Mouse (Mus musculus) testis, postnatal 14 days (tissue): Measurements from ENCODE around the gene Epn2.

ENCODE experiments used
- DNase-seq: peaks from one replicate; pipeline ENCODE4 v3.0.0; 2021; ENCODE audit warnings: low spot score

Gene Epn2

DNA sequence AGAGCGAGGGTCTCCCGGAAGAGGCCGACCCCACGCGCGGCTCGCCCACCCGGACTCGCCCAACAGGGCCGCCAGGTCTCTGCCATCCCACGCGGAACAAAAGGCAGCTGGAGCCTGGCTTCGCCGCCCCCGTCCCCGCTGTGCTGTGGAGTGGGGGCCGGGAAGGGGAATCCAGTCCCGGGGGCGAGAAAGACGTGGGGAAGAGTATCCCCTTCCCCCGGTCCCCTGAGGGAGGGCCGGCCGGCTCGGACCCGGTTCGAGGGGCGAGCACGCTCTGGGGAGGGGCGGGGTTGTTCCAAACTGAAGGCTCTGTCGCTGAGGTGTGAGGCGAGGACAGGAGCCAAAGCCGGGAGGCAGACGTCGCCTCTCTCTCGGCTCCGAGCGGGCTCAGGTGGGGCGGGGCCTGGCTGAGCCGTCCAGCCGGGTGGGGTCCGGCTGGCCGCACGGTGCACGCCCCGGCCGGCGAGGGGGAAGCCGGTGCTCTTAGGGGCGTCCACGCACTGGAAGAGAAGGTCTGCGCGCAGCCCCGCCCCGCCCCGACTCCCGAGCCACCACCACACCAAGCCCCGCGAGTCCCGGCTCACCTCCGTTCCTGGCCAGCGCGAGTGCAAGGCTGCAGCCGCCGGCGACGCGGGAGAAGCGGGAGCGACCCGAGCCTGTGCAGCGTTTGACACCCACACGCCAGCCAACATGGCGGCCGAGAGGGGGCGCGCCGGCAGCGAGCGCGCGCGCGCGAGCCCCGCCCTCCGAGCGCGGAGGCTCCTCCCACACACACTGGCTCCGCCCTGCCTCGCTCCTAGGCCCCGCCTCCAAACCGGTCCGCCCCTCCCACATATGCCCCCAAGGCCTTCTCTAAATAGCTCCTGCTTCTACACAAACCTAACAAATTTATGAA is at the start of gene Epn2:
TSS of gene Epn2 (minus strand) at position 705 of the 895 bp plus-strand sequence.
- DNase-seq = peak; percentile 84

DNA sequence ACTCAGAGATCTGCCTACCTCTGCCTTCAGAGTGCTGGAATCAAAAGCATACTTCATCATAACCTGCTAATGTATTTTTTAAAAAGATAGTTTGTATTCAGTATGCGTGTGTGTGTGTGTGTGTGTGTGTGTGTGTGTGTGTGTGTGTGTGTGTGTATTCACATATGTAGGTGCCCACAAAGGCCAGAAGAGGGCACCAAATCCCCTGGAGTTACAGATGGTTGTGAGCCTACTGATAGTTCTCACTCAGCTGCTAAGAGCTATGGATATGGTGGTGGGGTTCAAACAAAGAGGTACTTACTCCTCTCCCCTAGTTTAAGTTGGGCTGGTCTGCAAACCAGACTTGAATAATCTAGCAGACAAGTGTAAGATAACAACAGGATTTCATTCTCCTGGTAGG is 47.0 kb upstream of the Epn2 start:
- no peak for DNase-seq

DNA sequence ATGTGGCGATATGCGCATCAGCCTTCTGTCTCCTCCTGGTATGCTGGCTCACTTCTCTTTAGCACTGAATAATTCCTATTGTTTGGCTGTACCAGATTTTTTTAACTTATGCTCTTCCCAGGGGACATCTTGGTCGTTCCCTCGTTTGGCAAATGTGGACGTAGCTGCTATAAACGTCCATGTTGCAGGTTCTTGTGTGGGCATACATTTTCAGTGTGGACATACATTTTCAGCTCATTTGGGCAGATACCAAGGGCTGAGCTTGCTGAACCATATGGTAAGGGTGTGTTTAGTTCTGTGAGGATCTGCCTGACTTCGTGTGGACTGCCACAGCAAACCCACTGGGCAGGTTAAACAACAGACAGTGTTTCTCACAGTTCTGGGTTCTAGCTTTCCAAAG is 45.6 kb upstream of the Epn2 start:
- DNase-seq = no peak

DNA sequence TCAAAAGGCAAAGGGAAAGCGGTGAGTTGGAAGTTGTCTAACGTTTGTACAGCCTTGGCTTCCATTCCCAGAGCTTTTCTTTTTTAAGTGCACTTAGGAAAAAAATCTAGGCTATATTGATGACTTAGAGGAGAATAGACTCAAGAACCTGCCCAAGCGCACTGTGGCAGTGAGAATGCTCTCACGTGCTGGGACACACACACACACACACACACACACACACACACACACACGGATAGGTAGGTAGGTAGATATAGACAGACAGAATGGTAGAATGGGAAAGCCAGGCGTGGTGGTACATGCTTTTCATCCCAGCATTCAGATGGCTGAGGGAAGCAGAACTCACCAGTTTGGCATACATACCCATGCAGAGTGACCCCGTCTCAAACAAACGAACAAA is 41.3 kb upstream of the Epn2 start:
- no peak for DNase-seq

DNA sequence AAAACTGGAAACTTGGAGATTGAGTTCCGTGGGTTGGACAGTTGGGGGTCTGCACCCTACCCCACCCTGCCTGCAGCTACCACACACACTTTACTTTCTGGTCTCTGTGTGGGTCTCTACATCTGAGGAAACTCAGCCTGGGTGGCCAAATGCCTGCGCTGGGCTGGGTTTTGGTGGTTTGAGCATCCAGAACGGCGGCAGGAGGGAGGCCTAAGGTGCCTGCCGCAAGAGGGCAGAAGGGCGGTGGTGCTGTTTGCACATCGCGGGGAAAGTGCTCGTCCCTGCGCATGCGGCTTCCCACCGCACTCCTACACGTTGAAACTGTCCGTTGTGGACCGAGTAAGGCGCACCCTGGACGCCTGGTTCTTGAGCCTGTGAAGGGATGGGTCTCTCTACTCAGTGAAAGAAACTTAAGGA is 40.8 kb upstream of the Epn2 start:
- peak; percentile 81 for DNase-seq

DNA sequence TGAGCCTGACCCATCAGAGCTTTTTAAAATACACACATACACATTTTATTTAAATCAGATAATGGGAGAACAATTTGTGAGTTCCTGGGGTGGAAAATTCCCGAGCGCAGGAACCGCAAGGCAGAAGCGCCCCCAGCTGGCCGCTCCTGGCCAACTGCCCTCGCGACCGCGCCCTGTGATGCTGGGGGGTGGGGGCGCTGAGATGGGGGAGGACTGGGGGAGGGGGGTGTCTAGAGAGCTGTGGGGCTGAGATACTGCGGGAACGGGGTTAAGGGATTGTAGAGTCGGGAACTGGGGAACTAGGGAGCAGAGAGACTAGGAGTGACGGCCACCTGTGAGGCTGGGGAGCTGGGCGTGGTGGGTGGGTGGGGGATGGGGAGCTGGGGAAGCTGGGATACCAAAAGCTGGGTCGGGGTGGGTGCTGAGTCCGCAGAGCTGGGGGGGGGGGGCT is 40.3 kb upstream of the Epn2 start:
- peak; percentile 56 for DNase-seq

DNA sequence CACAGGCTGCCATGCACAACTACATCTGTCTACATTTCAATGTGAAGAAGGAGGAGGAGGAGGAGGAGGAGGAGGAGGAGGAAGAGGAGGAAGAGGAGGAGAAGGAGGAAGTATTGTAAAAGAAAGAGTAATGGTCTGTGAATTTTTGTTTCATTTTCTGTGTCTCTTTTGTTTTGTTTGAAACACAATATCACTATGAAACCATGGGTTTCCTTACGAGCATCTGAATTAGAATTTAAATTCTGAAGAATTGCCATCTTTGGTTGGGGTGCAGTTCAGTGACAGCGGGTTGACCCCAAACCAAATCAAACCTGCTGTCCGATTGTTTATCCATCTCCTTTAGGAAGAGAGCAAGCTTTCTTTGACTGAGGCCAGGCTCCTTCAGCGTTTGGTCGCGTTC is 39.9 kb upstream of the Epn2 start:
- no peak for DNase-seq

DNA sequence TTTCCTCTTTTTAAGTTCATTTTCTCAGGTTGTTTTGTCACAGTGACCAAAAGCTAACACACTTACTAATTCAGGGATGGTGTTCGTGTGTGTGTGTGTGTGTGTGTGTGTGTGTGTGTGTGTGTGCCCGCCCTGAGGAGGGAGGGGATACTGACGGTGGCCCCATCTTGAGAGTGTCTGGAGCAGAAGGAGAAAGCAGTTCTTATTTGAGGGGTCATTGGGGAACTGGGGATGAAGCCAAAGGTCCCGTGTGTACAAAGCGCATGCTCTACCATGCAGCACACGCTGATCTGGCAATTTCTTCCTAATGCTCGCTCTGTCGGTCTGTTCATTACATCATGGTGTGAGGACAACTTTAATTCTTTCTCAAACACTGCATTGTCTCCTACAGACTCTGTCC is 39.1 kb upstream of the Epn2 start:
- no peak for DNase-seq

DNA sequence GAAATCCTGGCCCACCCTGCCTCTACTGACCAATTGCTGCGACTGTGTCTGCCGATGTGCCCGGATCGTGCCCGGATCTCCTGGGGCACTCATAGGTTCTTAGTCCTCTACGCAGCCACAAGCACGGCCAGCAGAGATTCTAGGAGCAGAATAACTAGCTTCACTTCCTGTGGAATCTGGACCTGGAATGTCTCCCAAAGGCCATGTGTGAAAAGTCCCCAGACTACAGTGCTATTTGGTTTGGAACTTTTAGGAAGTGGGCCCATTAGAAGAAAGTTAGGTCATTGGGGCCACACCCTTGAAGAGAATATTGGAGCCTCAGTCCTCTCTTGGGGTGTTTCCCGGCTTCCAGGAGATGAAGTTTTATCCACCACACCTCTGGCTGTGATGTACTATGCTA is 38.6 kb upstream of the Epn2 start:
- no peak for DNase-seq

DNA sequence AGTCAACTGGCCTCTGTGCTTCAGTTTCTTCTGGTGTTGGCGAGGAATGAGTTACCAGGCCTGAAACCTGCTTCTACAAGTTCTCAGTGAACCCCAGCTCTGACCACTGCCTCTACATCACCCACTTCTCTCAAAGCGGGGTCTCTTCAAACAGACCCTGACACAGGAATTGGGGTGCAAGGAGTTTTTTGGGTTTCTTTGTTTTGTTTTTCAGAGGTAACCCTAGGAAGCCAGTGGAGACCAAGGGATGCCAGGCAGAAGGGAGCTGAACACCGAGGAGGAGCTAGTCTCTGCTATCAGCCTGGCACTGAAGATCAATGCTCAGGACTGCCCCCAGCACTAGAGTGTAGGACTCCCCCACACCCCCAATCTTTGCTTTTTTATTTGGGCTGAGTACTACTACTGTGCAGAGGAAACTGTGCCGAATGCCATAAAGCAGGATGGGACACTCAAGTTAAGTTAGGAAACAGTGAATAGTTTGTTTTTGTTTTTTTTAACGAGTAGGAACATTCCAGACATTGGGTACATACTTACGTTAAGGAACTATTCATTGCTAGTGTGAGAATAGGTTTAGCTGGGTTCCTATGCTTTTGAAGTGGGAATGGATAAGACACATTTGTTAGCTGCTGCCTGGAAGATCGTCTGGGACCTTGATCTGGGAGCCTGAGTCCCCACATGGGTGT is 37.9 kb upstream of the Epn2 start:
- DNase-seq = no peak

DNA sequence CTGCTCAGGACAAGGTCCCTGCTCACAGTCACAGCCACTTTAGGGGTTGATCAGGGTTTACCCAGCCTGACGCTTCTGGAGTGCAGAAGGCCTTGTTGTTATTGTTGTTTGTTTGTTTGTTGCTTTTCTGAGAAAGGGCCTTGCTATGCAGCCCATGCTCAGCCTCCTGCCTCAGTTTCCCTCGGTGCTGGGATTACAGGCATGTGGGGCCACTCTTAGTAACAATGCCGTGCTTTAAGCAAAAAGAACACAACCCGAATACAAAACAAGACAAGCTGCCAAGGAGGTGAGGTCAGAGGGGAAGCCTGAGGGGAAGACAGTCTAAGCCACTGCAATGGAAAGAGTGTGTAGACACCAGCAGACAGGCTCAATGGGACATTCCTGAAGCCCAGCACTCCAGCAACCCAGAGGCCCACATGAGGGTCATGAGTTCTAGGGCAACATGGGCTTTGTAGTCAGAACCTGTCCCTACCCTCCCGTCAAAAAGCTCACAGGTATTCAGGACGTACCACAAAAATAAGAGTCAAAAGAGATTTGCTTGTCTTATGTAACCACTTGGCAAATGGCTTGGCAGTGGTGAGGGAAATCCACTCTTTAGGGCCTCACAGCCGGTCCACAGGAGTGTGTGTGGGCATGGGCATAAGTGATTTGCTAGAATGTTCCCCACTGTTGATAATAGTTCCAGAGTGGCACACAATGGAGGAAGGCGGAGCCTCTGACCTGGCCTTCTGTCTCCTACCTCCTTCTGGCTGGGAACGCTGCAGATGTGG is 37.2 kb upstream of the Epn2 start:
- no peak for DNase-seq

DNA sequence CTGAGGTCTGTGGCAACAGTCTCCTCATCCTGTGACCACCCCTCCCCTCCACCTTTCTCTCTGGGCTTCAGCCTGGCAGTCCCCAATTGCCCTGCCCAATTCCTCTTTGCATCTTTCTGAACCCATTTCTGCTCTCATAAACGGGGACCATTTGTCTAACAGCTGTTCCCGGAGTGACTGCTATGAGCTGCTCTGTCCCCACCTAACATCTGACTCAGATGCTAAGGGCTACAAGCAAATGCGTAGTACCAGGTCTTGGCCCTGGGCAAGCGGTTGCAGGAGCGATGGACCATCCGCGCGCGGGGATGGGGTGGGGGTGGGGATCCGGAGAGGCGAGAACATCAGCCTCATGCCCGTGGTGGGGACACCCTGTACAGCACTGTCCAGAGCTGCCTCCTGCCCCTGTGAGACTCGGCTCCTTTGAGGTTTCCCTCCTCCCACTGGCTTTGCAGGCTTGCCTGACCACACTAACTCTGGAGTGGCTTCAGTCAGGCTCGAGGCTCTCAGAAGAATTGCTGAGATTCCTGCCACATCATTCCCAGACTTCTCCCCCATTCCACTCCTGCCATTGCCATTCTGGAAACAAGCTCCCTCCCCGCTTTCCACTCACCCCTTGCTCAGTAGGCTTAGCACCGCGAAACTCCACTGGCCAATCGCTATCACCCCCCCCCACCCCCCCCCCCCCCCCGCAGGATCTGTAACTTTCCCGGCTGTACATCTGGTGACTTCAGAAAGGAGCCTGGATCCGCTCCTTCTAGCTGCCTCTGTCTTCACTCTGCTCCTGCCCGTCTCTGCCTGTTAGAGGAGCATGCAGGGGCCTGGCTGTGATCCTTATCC is 36.4 kb upstream of the Epn2 start:
- DNase-seq = peak; percentile 35

DNA sequence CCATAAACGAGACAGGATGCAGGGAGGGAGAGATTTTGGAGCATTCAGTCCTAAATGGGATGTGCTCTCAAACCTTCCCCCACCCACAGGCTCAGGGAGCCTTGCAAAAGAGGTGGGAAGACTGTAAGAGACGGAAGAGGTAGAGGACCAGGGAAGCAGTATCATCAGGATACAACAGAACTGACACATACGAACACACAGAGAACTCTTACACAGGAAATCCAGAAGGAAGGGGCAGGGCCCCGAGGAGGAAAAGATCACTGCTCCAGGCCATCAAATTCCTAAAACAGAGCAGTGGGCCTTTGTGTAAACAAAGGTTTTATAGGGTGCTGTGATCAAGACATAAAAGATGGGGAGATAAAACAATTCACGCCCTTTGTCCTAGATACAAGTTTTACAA is 34.9 kb upstream of the Epn2 start:
- DNase-seq = no peak

DNA sequence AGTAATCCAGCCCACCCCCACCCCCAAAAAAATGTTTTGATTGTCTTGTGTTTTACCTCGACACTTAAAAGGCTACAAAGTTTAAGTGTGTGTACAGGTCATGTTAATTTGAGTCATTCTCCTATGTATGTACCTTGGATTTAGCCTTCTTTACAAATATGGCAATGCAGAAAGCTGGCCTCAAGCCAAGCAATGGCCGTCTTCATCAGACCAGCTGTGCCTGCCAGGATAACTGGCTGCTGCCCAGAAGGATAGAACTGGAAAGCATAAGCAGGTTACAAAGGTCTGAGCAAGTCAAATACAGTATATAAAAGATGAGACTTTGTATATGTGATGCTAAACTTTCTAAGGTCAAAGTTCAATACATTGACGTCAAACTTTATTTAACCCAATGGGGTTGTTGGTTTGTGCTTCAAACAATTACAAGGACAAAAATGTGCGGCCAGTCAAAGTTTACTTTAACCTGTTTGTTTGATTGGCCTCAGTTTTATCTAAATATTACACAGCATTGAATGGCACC is 32.7 kb upstream of the Epn2 start:
- DNase-seq = no peak

DNA sequence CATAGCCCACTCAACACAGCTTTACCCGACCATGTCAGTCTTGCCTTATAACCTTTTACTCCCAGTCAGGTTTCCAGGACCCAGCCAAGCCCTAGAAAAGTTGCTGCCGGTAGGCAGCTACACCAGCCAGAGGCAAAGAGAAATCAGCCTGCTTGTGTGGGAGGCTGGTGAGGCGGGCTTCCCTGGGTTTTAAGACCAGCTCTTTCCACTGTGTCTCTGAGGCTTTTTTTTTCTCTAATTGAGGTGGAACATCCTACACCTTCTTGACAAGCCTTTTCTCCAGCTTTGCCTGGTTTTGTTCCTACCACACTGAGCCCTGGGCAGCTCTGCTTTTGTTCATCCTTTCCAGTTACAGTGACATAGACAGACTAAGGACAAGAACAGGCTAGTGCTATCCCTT is 31.7 kb upstream of the Epn2 start:
- DNase-seq = no peak

DNA sequence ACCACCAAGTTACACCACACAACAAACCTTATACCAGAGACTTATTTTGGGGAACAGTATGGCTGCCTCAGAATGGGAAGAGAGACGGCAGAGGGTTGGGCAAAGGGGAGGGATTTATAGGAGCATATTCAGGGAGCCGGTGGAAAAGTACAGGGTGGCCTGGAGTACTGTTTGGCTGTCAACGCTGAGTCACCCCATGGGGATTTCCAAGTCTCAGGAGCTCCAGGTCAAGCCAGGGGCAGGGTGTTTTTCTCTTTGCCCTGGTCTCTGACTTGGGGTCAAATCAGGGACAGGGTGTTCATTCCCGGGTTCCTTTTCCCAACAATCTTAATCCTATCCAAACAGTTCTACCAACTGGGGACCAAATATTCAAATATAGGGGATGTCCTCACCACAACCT is 28.6 kb upstream of the Epn2 start:
- DNase-seq = no peak

DNA sequence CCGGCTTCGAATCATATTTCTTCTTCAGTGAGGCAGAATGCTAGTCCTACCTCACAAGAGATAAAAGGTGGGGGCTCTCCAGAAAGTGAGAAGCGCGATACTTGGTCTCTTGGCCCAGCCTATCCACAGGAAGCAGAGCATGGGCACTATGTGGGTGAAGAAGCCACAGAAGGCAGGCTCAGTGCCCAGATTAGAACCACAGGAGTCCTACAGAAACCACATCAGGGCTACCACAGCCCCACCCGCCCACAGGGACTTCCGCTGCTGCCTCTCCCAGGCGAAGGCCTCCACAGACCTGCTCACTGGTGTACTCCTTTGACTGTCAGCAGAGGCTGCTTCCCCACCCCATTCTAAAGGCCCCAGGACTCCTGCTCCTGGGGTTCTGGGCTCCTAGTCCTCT is 23.2 kb upstream of the Epn2 start:
- DNase-seq = no peak

DNA sequence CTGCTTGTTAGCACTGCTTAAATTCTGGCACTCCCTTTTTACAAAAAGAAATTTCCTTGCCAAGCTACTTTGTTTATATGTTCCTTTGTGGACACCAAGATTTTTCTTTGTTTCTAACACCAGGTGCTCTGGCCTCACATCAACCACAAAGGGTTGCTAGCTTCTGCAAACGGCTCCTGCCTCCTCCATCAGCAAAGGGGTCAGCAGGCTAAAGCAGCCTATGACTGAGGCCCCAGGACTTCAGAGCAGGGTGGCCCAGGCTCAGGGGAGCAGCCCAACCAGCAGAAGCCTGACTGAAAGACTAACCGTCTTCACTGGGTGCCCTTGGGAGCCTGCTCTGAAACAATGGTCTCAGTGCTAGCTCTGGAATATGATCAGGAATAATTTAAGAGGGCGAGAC is 22.0 kb upstream of the Epn2 start:
- peak; percentile 46 for DNase-seq

DNA sequence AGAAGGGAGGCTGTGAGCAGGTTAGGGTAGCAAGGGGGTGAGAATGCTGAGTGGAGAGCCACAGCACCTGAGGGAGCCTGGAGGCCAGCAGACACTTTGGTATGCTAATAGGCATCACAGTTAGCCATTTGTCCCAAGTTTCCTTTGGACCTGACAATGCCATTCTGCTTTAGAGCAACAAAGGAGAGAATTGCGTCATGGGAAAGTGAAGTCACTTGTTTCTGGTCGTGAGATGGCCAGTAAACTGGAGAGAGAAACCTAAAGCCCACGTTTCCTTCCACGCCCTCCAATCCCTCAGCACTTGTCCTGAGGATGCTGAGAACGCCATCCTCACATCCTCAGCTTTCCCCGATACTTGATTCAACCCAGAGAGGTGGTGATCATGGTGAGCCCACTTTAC is 18.9 kb upstream of the Epn2 start:
- no peak for DNase-seq

DNA sequence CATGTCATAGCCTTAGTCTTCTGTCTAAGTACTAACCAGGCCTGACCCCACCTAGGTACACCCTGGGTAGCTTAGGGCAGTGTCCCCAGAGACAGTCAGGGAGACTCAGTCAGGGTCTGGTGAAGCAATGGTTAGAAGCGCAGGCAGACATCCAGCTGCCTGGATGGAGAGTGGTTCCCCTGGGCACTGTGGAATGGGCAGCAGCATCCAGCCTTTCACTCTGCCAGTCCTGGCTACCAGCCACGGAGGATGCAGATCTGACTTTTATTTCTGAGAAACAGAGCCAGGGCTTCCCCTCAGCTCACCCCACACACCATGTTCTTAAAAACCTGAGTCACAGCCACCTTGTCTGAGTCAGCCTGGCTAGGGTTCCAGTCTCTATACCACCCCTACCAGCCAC is 18.0 kb upstream of the Epn2 start:
- DNase-seq = no peak

DNA sequence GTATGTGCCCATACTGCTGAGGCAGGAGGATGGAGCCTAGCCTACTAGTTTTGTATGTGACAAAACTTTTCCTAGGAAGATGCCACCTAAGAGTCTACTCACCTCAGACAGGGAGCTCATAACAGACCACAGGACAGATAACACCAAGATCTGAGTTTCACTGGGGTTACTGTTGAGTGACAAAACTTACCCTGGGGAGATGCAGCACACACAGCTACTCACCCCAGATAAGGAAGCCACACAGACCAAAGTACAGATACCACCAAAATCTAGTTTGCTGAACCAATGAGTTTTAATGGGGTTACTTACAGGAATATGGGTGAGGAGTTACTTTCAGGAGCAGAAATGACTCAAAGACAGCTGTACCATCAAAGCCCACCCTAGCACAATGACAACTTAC is 13.6 kb upstream of the Epn2 start:
- DNase-seq = no peak

DNA sequence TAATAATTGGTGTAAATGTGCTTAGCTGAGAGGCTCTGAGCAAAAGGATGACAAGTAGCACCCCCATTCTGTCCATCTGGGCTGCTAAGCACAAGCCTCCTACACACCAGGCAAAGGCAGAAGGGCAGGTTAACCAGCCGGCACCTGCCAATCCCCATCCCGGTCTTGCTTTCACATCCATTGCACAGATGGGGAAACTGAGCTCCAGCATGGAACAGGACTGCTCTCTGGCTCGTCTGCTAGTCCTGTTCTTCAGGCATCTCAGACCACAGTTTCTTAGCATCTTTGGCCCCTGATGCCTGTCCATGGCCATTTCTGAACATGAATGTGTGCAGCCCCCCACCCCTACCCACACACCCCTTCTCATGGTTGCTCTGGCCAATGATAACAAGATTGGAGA is 12.6 kb upstream of the Epn2 start:
- no peak for DNase-seq
